Mouse (Mus musculus) midbrain, embryonic 13.5 days (tissue): Measurements from ENCODE around the gene Slc38a3. TPM values are rescaled to one million over a fixed set of nuclear protein-coding genes. Genes with fewer than 3 reads are reported as not detected.

Source experiments
- ATAC-seq: fragments of 200-750 bp; cut with Nextera tagmentation; 2 replicates; pipeline ENCODE4 v1.8.0; 2017; ENCODE audit warnings: mild to moderate bottlenecking, moderate TSS enrichment, moderate library complexity
- H3K27ac ChIP-seq: fragments of 300-500 bp; sonication (generic); 2 replicates; pipeline ENCODE4 v1.5.1; 2015; ENCODE audit warnings: inconsistent platforms, mild to moderate bottlenecking, moderate library complexity
- H3K27me3 ChIP-seq: fragments of 300-500 bp; sonication (generic); 2 replicates; pipeline ENCODE4 v1.6.1; 2015; ENCODE audit warnings: mild to moderate bottlenecking, inconsistent platforms
- H3K36me3 ChIP-seq: fragments of 300-500 bp; sonication (generic); 2 replicates; pipeline ENCODE4 v1.6.1; 2015; ENCODE audit warnings: mild to moderate bottlenecking, inconsistent platforms
- H3K4me1 ChIP-seq: fragments of 300-500 bp; sonication (generic); replicated peaks from 2 replicates; pipeline ENCODE4 v1.6.1; 2015; ENCODE audit warnings: inconsistent platforms
- H3K4me2 ChIP-seq: fragments of 300-500 bp; sonication (generic); replicated peaks from 2 replicates; pipeline ENCODE4 v1.6.1; 2015; ENCODE audit warnings: moderate library complexity, mild to moderate bottlenecking, inconsistent platforms
- H3K4me3 ChIP-seq: fragments of 300-500 bp; sonication (generic); replicated peaks from 2 replicates; pipeline ENCODE4 v1.5.1; 2015; ENCODE audit warnings: mild to moderate bottlenecking, inconsistent platforms
- H3K9ac ChIP-seq: fragments of 300-500 bp; sonication (generic); replicated peaks from 2 replicates; pipeline ENCODE4 v1.6.1; 2015; ENCODE audit warnings: mild to moderate bottlenecking, inconsistent platforms
- H3K9me3 ChIP-seq: fragments of 300-500 bp; sonication (generic); 2 replicates; pipeline ENCODE4 v1.6.1; 2016; ENCODE audit warnings: mild to moderate bottlenecking, inconsistent platforms
- WGBS: fragments of 180-500 bp; shearing (Covaris S2); methylation state at CpG from one replicate; pipeline ENCODE4 v1.1.7; 2015; 5-methylcytosine and 5-hydroxymethylcytosine counted together
- polyA plus RNA-seq: library from polyadenylated mRNA; unstranded; fragments of >200 nt; fragmentation: Nextera tagmentation; extraction: Ambion mirVana; gene quantifications from 2 replicates; pipeline ENCODE4 v1.2.1, GENCODE M21; 2015

Gene Slc38a3
- polyA plus RNA-seq, 1 experiment from 2014 or later = 22.0 TPM

DNA sequence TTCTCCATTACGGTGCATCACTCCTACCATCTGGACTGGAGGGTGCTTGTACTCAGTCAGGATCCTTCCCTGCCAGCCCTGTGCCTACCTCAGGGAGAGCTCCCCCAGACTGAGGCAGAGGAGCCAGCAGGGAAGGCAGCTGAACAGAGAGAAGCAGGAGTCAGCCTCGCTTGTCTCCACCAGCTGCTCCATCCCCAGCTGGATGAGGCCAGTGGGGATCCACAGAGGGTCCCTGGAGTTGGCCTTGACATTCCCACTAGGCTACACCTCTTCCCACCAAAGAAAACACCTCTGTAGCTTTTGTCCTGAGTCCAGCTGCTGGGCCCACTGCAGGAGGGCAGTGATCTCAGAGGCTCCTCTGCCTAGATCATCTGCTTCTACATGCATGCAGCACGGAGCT lies 44.4 kb downstream of the Slc38a3 start:
- 74% methylated on average over 3 of the region's 3 CpGs for WGBS
- Histone ChIP-seq H3K9me3 (no peaks in the 10 kb centered on the region), H3K4me1 (peaks cover 60% of the 10 kb centered on the region), H3K4me3 (no peak overlapping the region), H3K4me2 (no peak overlapping the region), H3K27ac (peak overlapping the region; percentile 61), H3K36me3 (peaks cover 39% of the 10 kb centered on the region), H3K27me3 (no peaks in the 10 kb centered on the region), H3K9ac (peak overlapping the region; percentile 36; the same call in 1 of the 2 replicates)
- ATAC-seq = no peak

DNA sequence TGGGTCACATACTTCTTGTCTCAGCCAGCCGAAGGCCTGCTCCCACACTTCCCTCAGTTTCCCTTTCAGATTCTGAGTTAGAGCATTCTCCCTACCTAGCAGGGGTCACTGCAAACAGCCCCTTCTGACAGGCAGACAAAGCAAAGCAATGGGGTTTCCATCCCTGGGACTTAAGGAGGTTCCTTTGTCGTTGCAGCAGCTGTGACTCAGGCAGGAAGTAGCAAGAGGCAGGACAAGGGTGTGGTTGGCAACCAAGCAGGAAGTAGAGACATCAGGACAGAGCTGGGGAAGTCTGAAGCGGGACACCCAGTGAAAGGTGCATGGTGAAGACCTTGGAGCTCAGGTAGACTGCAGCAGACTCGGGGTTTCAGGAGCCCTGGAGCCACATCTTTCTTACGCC lies 44.8 kb downstream of the Slc38a3 start:
- no peaks in the 10 kb centered on the region for H3K27me3 ChIP-seq
- no peak overlapping the region for H3K4me3 ChIP-seq
- 75% methylated on average over 5 of the region's 5 CpGs for WGBS
- ATAC-seq = no peak
- H3K36me3 ChIP-seq = peaks cover 43% of the 10 kb centered on the region
- peak overlapping the region; percentile 36 for H3K9ac ChIP-seq
- no peaks in the 10 kb centered on the region for H3K9me3 ChIP-seq
- peak overlapping the region; percentile 61 for H3K27ac ChIP-seq
- no peak overlapping the region for H3K4me2 ChIP-seq
- H3K4me1 ChIP-seq = peaks cover 60% of the 10 kb centered on the region

DNA sequence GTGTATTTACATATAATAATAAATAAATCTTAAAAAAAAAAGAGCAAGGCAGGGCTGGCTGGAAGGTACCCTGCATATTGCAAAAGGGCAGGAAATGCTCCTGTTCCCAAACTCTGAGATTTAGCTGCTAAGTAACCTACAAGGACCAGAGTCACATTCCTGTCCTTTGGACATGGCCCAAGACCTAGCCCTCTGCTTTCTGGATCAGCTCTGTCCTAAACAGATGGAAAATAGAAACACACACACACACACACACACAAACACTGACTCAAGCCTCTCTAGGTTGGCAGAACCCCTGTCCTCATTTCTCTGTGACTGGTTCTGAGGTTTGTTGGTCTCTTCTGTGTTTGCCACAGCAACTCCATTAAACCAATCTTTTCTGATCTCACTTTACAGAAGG lies 48.4 kb downstream of the Slc38a3 start:
- Histone ChIP-seq H3K36me3 (peaks cover 79% of the 10 kb centered on the region), H3K4me2 (no peak overlapping the region), H3K27me3 (no peaks in the 10 kb centered on the region), H3K9me3 (no peaks in the 10 kb centered on the region), H3K27ac (no peak overlapping the region), H3K4me3 (no peak overlapping the region), H3K4me1 (peaks cover 38% of the 10 kb centered on the region), H3K9ac (no peak overlapping the region)
- no peak for ATAC-seq

DNA sequence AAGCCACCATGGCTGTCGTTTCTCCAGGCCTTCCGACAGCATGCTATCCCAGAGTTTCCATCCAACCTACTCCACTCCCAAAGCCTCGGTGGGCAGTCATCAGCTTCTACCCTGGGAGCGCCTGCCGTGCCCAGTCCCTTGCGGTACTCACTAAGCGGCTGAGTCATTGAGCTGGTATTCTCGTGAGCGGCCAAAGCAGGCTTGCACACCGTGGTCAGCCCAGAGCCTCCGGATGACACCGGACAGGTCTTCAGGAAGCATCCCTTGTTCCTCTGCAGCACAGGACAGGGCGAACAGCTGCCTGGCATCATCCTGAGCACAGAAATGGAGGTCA lies 49.8 kb downstream of the Slc38a3 start:
- 85% methylated on average over 13 of the region's 13 CpGs for WGBS
- Histone ChIP-seq H3K9me3 (no peaks in the 10 kb centered on the region), H3K27me3 (no peaks in the 10 kb centered on the region), H3K4me1 (peaks cover 32% of the 10 kb centered on the region), H3K4me2 (no peak overlapping the region), H3K36me3 (peaks cover 82% of the 10 kb centered on the region), H3K9ac (no peak overlapping the region), H3K27ac (peak overlapping the region; percentile 32; the same call in 1 of the 2 replicates), H3K4me3 (no peak overlapping the region)
- ATAC-seq = no peak

DNA sequence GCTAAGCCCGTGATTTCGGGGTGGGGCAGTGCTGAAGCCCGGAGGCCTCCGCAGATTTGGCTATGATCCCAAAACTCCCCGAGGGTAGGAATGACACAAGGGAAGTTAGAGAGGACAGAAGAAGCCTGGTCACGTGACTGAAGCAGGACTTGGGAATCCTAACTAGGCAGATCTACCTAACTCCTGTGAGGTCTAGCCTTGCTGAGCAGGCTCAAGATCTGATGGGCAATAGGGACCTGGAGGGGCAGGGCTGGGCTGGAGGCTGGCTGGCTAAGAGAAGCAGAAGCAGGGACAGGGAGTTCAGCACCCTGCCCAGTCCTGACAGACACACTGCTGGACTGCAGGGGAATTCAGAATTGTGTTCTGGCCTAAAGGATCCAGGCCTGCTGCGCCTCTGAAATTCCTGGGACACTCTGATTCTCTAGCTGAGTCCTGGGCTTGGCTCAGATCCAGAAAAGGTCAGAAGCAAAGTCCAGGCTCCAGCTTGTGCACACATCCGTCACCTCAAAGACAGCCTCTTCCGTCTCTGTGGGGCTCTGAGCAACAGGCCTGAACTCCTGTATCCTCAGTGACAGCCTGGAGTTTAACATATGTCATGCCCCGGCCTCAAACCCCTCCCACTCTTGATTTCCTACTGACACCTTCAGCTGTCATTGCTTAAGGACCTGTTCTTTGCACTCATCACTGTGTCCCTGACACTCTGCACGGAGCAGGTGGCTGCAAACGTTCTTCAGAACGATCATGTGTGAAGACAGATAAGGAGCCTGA lies 50.4 kb downstream of the Slc38a3 start:
- Histone ChIP-seq H3K4me2 (no peak overlapping the region), H3K4me3 (no peak overlapping the region), H3K9ac (no peak overlapping the region), H3K27me3 (no peaks in the 10 kb centered on the region), H3K4me1 (peaks cover 27% of the 10 kb centered on the region), H3K9me3 (no peaks in the 10 kb centered on the region), H3K27ac (peak overlapping the region; percentile 32; the same call in 1 of the 2 replicates), H3K36me3 (peaks cover 82% of the 10 kb centered on the region)
- no peak for ATAC-seq
- 70% methylated on average over 13 of the region's 13 CpGs for WGBS

DNA sequence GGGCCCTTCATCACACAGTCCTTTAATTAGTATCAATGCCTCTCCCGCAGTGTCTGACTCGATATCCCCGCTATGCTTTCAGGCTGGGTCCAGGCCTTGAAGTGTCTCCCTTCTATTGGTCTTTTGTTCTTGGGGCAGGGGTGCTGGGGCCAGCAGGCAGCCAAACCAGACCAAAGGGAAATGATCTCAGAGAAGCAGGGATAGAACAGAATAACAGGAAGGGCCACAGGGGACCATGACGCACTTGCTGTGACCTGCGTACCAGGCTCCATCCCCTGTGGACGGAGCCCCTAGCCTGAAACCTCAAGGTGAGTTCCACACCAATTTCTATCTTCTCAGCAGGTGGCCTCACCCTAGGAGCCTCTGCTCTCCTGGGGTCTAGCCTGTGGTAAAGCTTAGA lies 51.2 kb downstream of the Slc38a3 start:
- no peak for ATAC-seq
- WGBS = 89% methylated on average over 6 of the region's 6 CpGs
- Histone ChIP-seq H3K27ac (peak overlapping the region; percentile 32; the same call in 1 of the 2 replicates), H3K4me2 (no peak overlapping the region), H3K4me1 (peaks cover 29% of the 10 kb centered on the region), H3K9ac (no peak overlapping the region), H3K4me3 (no peak overlapping the region), H3K9me3 (no peaks in the 10 kb centered on the region), H3K36me3 (peaks cover 84% of the 10 kb centered on the region), H3K27me3 (no peaks in the 10 kb centered on the region)

DNA sequence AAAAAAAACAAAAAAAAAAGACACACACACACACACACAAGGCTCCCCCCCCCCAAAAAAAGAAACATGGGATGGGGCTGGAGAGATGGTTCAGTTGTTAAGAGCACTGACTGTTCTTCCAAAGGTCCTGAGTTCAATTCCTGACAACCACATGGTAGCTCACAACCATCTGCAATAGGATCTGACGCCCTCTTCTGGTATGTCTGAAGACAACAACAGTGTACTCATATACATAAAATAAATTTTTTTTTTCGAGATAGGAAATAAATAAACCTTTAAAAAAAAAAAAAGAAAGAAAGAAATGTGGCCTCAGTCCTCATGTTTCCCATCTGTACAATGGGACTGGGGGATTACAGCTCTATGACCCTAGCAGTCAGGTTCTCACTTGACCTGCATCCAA lies 51.9 kb downstream of the Slc38a3 start:
- WGBS = 90% methylated on average over 2 of the region's 2 CpGs
- peaks cover 77% of the 10 kb centered on the region for H3K36me3 ChIP-seq

DNA sequence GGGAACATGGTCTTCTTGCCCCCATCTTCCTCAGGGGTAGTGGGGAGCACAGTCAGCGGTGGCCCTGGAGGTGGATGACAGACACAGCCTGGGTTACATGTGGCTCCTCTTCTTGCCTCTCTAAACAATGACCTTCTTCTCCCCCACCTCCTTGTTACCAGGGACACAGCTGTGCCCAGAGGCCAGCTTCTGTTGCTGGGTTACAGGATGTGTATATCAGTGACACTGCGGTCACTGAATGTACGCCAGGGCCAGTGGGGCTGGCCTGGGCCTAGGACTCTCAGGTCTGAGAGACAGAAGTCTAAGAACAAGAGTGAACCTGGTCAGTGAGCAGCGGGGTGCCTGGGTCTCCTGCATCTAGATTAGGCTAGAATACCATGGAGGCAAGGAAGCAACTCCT lies 54.3 kb downstream of the Slc38a3 start:
- no peak for ATAC-seq
- 53% methylated on average over 4 of the region's 4 CpGs for WGBS
- Histone ChIP-seq H3K27me3 (no peaks in the 10 kb centered on the region), H3K9me3 (no peaks in the 10 kb centered on the region), H3K9ac (peak overlapping the region; percentile 10), H3K4me2 (no peak overlapping the region), H3K4me1 (peaks cover 46% of the 10 kb centered on the region), H3K4me3 (no peak overlapping the region), H3K36me3 (peaks cover 65% of the 10 kb centered on the region), H3K27ac (peak overlapping the region; percentile 99)

More for the DNA sequence above, 51.9 kb downstream of the Slc38a3 start:
- no peak for ATAC-seq
- Histone ChIP-seq H3K4me2 (no peak overlapping the region), H3K27me3 (no peaks in the 10 kb centered on the region), H3K4me1 (peaks cover 33% of the 10 kb centered on the region), H3K27ac (no peak overlapping the region), H3K9ac (no peak overlapping the region), H3K4me3 (no peak overlapping the region), H3K9me3 (no peaks in the 10 kb centered on the region)

DNA sequence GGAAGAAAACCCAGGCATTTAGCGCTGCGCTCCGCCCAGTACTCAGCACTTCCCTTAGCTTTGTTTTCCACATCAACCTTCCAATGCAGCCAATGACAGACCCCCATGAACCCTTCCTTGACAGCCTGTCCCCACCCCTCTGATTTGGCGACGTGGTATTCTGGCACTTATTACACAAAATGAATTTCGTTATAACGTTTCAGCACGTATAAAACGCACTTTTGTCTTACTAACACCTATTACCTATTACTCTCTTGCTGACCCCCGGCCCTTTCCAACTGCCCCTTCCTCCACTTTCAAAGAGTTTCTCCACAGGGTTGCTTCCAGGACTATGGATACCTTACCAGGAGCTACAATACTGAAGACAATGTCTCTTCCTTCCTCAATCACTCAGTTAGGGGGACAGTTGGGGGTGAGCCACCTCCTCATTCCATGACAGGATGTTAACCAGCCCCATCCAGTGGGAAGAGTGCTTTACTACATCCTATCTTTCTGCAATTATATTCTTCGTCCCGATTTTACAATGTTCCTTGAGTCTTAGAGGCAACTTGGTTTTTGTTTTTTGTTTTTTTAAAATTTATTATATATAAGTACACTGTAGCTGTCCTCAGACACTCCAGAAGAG lies 56.3 kb downstream of the Slc38a3 start:
- Histone ChIP-seq H3K4me2 (peak overlapping the region; percentile 62), H3K9ac (no peak overlapping the region), H3K4me3 (peak overlapping the region; percentile 33), H3K27ac (peak overlapping the region; percentile 99), H3K27me3 (no peaks in the 10 kb centered on the region), H3K36me3 (peaks cover 45% of the 10 kb centered on the region), H3K9me3 (no peaks in the 10 kb centered on the region), H3K4me1 (peaks cover 45% of the 10 kb centered on the region)
- WGBS = 11% methylated on average over 12 of the region's 12 CpGs
- ATAC-seq = peak; percentile 29; the same call in 1 of the 2 replicates

DNA sequence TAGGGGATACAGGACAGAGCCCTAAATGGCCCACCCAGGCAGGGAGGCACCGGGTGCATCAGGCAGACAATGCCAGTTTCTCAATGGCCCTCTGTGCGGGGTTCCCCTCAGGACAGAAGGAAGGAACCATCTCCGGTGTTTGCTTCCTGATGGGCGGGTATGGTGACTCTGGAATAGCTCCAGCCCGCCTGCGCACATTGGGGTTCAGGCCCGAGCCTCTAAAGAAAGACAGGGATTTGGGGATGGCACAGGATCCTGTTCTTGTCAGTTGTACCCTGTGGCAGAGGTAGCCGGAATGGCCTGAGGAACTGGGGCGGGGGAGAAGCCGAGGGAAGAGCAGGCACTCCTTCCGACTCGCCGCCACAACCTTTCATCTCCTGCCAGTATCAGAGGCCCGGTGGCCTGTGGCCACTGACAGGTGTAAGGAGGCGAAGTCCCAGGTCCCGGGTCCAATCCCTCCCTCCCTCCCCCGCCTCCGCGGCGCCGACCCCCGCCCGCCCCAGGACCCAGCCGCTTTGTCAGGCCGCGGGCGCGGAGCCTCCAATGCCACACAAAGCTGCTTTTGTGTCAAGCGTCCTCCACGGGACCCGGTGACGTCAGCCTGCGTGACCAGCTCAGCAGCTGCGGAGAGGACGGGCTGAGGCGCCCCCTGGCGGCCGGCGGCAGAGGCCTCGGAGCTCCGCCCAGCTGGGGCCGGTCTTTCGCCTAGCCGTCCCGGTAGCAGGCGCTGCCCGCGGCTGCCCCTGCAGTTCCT lies 57.0 kb downstream of the Slc38a3 start:
- H3K4me1 ChIP-seq = peaks cover 51% of the 10 kb centered on the region
- peak overlapping the region; percentile 62 for H3K4me2 ChIP-seq
- H3K36me3 ChIP-seq = peaks cover 38% of the 10 kb centered on the region
- H3K4me3 ChIP-seq = peak overlapping the region; percentile 33
- peak overlapping the region; percentile 99 for H3K27ac ChIP-seq
- peak overlapping the region; percentile 80 for H3K9ac ChIP-seq
- no peaks in the 10 kb centered on the region for H3K9me3 ChIP-seq
- ATAC-seq = peak; percentile 94
- 1% methylated on average over 45 of the region's 48 CpGs for WGBS
- H3K27me3 ChIP-seq = no peaks in the 10 kb centered on the region

DNA sequence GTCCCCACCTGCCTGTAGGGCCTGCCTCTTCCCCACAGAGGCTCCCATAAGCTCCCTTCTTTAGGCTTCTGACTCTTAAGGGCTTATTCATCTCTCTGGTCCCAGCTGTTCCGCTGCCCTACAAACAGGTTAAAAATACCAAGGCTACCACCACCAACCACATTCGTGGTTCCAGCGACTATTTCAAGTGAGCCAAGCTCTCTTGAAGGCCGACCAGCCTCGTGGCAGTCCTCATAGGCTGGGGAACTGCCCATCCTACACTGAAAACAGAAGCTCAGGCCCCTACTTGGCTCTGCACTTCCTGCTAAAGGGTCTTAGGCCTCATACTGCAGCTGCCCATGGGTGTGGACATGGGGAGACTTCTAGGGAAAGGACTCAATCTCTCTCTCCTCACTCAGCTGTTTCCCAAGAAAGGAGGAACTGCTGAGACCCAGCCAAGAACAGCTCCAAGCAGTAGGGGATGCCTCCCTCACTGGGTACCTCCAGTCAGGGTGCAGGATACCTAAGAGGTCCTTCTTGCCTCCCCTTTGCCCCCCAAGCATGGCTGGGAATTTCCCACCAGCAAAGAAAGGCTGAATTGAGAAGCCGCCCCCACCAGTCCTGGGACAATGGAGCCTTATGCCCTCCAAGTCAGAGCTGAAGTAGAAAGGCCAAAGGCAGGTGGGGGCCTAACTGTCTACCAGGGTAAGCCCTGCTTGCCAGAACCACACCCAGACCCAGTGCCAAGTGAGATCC lies 57.7 kb downstream of the Slc38a3 start:
- Histone ChIP-seq H3K9me3 (no peaks in the 10 kb centered on the region), H3K4me1 (peaks cover 57% of the 10 kb centered on the region)
- WGBS = 75% methylated on average over 6 of the region's 6 CpGs

More for the DNA sequence above, 57.7 kb downstream of the Slc38a3 start:
- Histone ChIP-seq H3K27me3 (no peaks in the 10 kb centered on the region), H3K36me3 (peaks cover 31% of the 10 kb centered on the region), H3K4me2 (peak overlapping the region; percentile 62), H3K9ac (peak overlapping the region; percentile 80), H3K4me3 (peak overlapping the region; percentile 33; the same call in 1 of the 2 replicates), H3K27ac (peak overlapping the region; percentile 99)
- no peak for ATAC-seq
